Mouse (Mus musculus) bone marrow, adult 2 months (tissue): ENCODE measurements around the gene Fgfr2. TPM values are rescaled to one million over a fixed set of nuclear protein-coding genes. Genes with fewer than 3 reads are reported as not detected.

Experiments
- H3K27ac ChIP-seq: fragments of 200-500 bp; 2 replicates; pipeline ENCODE4 v1.5.1; 2012; ENCODE audit warnings: low read depth, mild to moderate bottlenecking, control low read depth, inconsistent platforms, low read length; ENCODE audit not compliant: control insufficient read depth, poor library complexity, insufficient read depth
- H3K4me1 ChIP-seq: fragments of 200-500 bp; 2 replicates; pipeline ENCODE4 v1.6.1; 2011; ENCODE audit warnings: low read length; ENCODE audit not compliant: control insufficient read depth, insufficient read depth
- H3K4me3 ChIP-seq: fragments of 200-500 bp; replicated peaks from 2 replicates; pipeline ENCODE3; 2011; ENCODE audit warnings: mild to moderate bottlenecking, low read depth, low read length, control low read depth; ENCODE audit not compliant: control insufficient read depth
- CTCF ChIP-seq: fragments of 200-500 bp; IDR thresholded peaks from 2 replicates; pipeline ENCODE4 v1.5.1; 2011; ENCODE audit warnings: low read length, control low read depth; ENCODE audit not compliant: control insufficient read depth, insufficient read depth
- POLR2A ChIP-seq: fragments of 200-500 bp; IDR thresholded peaks from 2 replicates; pipeline ENCODE4 v1.6.1; 2011; ENCODE audit warnings: low read depth, mild to moderate bottlenecking, control low read depth, low read length, borderline replicate concordance; ENCODE audit not compliant: control insufficient read depth
- whole genome bisulfite sequencing: fragments of 180-500 bp; shearing (Covaris S2); methylation state at CpG from one replicate; pipeline ENCODE4 v1.1.7; 2018; 5-methylcytosine and 5-hydroxymethylcytosine counted together
- polyA plus RNA-seq: library from polyadenylated mRNA; stranded (reverse); fragments of >200 nt; gene quantifications from 2 replicates; pipeline ENCODE4 v1.2.4, GENCODE M21; 2011; ENCODE audit warnings: low replicate concordance; ENCODE audit not compliant: missing spikeins, insufficient read depth, insufficient read length

The Fgfr2 gene
- polyA plus RNA-seq, 1 experiment: 8.2 TPM

GRCm38 (mm10) chr7:132312396-132312795, 810.8 kb downstream of the Fgfr2 start:
- 13% methylated on average over 8 of the region's 8 CpGs for WGBS
- no peak overlapping the region for H3K27ac ChIP-seq
- no peak for TF ChIP-seq POLR2A
- TF ChIP-seq CTCF: no peak
- peaks cover 15% of the 10 kb centered on the region for H3K4me1 ChIP-seq
- H3K4me3 ChIP-seq: no peak overlapping the region

- 74% methylated on average over 5 of the region's 5 CpGs for WGBS
- H3K4me1 ChIP-seq: peaks cover 20% of the 10 kb centered on the region
- no peak for TF ChIP-seq CTCF
- no peak for TF ChIP-seq POLR2A
- no peak overlapping the region for H3K4me3 ChIP-seq
- H3K27ac ChIP-seq: no peak overlapping the region
Observed at GRCm38 (mm10) chr7:132308537-132309191, 814.5 kb downstream of the Fgfr2 start.

- TF ChIP-seq CTCF (no peak), POLR2A (no peak)
- Histone ChIP-seq H3K4me3 (no peak overlapping the region), H3K27ac (no peak overlapping the region), H3K4me1 (peaks cover 18% of the 10 kb centered on the region)
- WGBS: 38% methylated on average over 6 of the region's 6 CpGs
Observed at GRCm38 (mm10) chr7:132307722-132308271, 815.4 kb downstream of the Fgfr2 start.

GRCm38 (mm10) chr7:132306671-132307412, 816.3 kb downstream of the Fgfr2 start:
- Histone ChIP-seq H3K4me1 (peaks cover 15% of the 10 kb centered on the region), H3K27ac (no peak overlapping the region), H3K4me3 (no peak overlapping the region)
- WGBS: 84% methylated on average over 8 of the region's 8 CpGs
- TF ChIP-seq POLR2A: no peak
- no peak for TF ChIP-seq CTCF

- Histone ChIP-seq H3K4me3 (no peak overlapping the region), H3K4me1 (peaks cover 18% of the 10 kb centered on the region), H3K27ac (no peak overlapping the region)
- WGBS: 50% methylated on average over 5 of the region's 5 CpGs
- TF ChIP-seq POLR2A: no peak
Observed at GRCm38 (mm10) chr7:132305492-132306375, 817.4 kb downstream of the Fgfr2 start.

- Histone ChIP-seq H3K4me3 (no peak overlapping the region), H3K27ac (no peak overlapping the region), H3K4me1 (peaks cover 15% of the 10 kb centered on the region)
- no peak for TF ChIP-seq CTCF
- no peak for TF ChIP-seq POLR2A
- 28% methylated on average over 8 of the region's 8 CpGs for WGBS
Observed at GRCm38 (mm10) chr7:132304424-132305085, 818.6 kb downstream of the Fgfr2 start.

GRCm38 (mm10) chr7:132303988-132304387, 819.2 kb downstream of the Fgfr2 start:
- WGBS: 9% methylated on average over 7 of the region's 7 CpGs
- no peak overlapping the region for H3K4me3 ChIP-seq
- H3K4me1 ChIP-seq: peaks cover 13% of the 10 kb centered on the region
- H3K27ac ChIP-seq: no peak overlapping the region
- TF ChIP-seq POLR2A (no peak), CTCF (no peak)

- TF ChIP-seq CTCF (no peak), POLR2A (no peak)
- Histone ChIP-seq H3K4me3 (no peak overlapping the region), H3K4me1 (peaks cover 11% of the 10 kb centered on the region), H3K27ac (no peak overlapping the region)
- WGBS: 56% methylated on average over 8 of the region's 8 CpGs
Observed at GRCm38 (mm10) chr7:132302508-132303241, 820.5 kb downstream of the Fgfr2 start.
